Mouse (Mus musculus) lung, embryonic 16.5 days (tissue): ENCODE results near the gene Faf1. TPM values are rescaled to one million over a fixed set of nuclear protein-coding genes. Genes with fewer than 3 reads are reported as not detected.
A peak's percentile ranks its signal among the peaks of the same experiment; 100 is the strongest.

Experiments used
- ATAC-seq: fragments of 200-750 bp; cut with Nextera tagmentation; 2 replicates; pipeline ENCODE4 v1.8.0; 2017; ENCODE audit warnings: low read depth, mild to moderate bottlenecking, moderate library complexity
- H3K27ac ChIP-seq: fragments of 300-500 bp; sonication (generic); 2 replicates; pipeline ENCODE4 v1.5.1; 2014; ENCODE audit warnings: mild to moderate bottlenecking, control low read depth, low read length
- H3K27me3 ChIP-seq: fragments of 300-500 bp; sonication (generic); 2 replicates; pipeline ENCODE4 v1.6.1; 2014; ENCODE audit warnings: low read depth, low read length, mixed read lengths; ENCODE audit not compliant: control insufficient read depth, insufficient read depth
- H3K36me3 ChIP-seq: fragments of 300-500 bp; sonication (generic); 2 replicates; pipeline ENCODE4 v1.6.1; 2014; ENCODE audit warnings: low read length; ENCODE audit not compliant: control insufficient read depth, insufficient read depth
- H3K4me1 ChIP-seq: fragments of 300-500 bp; sonication (generic); replicated peaks from 2 replicates; pipeline ENCODE4 v1.6.1; 2014; ENCODE audit warnings: low read length, mixed read lengths; ENCODE audit not compliant: control insufficient read depth, insufficient read depth
- H3K4me2 ChIP-seq: fragments of 300-500 bp; sonication (generic); 2 replicates; pipeline ENCODE4 v1.6.1; 2014; ENCODE audit warnings: low read depth, low read length, control low read depth
- H3K4me3 ChIP-seq: fragments of 300-500 bp; sonication (generic); 2 replicates; pipeline ENCODE4 v1.5.1; 2014; ENCODE audit warnings: mild to moderate bottlenecking, low read length, control low read depth
- H3K9ac ChIP-seq: fragments of 300-500 bp; sonication (generic); 2 replicates; pipeline ENCODE4 v1.6.1; 2014; ENCODE audit warnings: low read length, control low read depth
- H3K9me3 ChIP-seq: fragments of 300-500 bp; sonication (generic); 2 replicates; pipeline ENCODE4 v1.6.1; 2016; ENCODE audit warnings: low read length; ENCODE audit not compliant: control insufficient read depth
- WGBS: fragments of 180-500 bp; shearing (Covaris S2); extraction: QIAGEN DNeasy Blood & Tissue Kit; methylation state at CpG from one replicate; pipeline ENCODE4 v1.1.7; 2014; 5-methylcytosine and 5-hydroxymethylcytosine counted together
- polyA plus RNA-seq: library from polyadenylated mRNA; unstranded; fragments of >200 nt; fragmentation: Nextera tagmentation; extraction: Ambion mirVana; gene quantifications from 2 replicates; pipeline ENCODE4 v1.2.1, GENCODE M21; 2015

Faf1 gene
- polyA plus RNA-seq, 1 experiment from 2014 or later: 20.9 TPM

GRCm38 (mm10) chr4:109653251-109653650 lies 23.1 kb upstream of the Faf1 start:
- H3K27me3 ChIP-seq: peaks cover 26% of the 10 kb centered on the region
- H3K4me1 ChIP-seq: peaks cover 10% of the 10 kb centered on the region
- H3K9ac ChIP-seq: no peak overlapping the region
- no peaks in the 10 kb centered on the region for H3K36me3 ChIP-seq
- no peak overlapping the region for H3K4me2 ChIP-seq
- H3K9me3 ChIP-seq: no peaks in the 10 kb centered on the region
- H3K4me3 ChIP-seq: no peak overlapping the region
- ATAC-seq: no peak
- no peak overlapping the region for H3K27ac ChIP-seq

DNA sequence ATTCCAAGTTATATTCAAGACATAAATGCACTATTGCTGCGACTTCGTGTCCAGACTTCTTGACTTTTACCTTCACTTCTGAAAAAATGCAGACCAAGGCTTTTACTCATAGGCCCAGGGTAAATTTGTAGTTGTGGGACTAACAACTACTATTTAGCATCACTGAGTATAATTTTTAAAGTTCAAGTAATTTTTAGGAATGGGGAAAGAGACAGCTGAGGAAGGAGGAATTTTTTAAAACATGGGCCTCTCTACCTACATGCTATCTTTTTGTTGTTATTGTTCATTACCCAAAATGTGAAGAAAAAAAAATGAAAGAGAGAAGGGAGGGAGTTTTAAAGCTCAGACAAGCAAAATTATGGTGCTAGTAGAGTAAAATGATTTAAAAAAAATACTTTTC lies 21.7 kb upstream of the Faf1 start:
- Histone ChIP-seq H3K9ac (no peak overlapping the region), H3K27me3 (peaks cover 37% of the 10 kb centered on the region), H3K9me3 (no peaks in the 10 kb centered on the region), H3K27ac (no peak overlapping the region), H3K4me2 (no peak overlapping the region), H3K4me1 (peaks cover 10% of the 10 kb centered on the region), H3K36me3 (no peaks in the 10 kb centered on the region), H3K4me3 (no peak overlapping the region)
- WGBS: 57% methylated on average over 2 of the region's 2 CpGs
- no peak for ATAC-seq

DNA sequence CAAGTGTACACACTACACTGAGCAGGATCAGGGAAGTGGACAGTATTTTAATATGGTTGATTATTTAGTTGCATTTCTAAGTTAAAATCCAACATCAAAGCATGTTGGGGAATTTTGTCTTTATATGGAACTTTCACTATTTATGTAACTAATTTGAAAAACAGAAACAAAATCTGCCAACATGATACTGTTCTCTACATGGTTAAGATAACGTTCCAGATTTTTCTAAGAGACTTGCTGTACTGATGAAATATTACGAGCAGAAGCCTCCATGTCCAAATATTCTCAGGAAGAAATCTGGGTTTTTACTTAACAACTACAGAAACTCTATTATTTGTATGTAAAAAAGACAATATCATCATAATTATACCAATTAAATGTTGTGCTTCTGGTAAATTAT lies 20.6 kb upstream of the Faf1 start:
- peaks cover 44% of the 10 kb centered on the region for H3K27me3 ChIP-seq
- H3K9me3 ChIP-seq: no peaks in the 10 kb centered on the region
- no peak overlapping the region for H3K27ac ChIP-seq
- H3K4me2 ChIP-seq: no peak overlapping the region
- 41% methylated on average over 2 of the region's 2 CpGs for WGBS
- H3K36me3 ChIP-seq: no peaks in the 10 kb centered on the region
- no peak overlapping the region for H3K9ac ChIP-seq
- ATAC-seq: no peak
- no peak overlapping the region for H3K4me3 ChIP-seq
- peaks cover 10% of the 10 kb centered on the region for H3K4me1 ChIP-seq

- no peak for ATAC-seq
- no peak overlapping the region for H3K27ac ChIP-seq
- H3K36me3 ChIP-seq: no peaks in the 10 kb centered on the region
- 24% methylated on average over 4 of the region's 4 CpGs for whole genome bisulfite sequencing
- no peak overlapping the region for H3K4me2 ChIP-seq
- peaks cover 10% of the 10 kb centered on the region for H3K4me1 ChIP-seq
- H3K27me3 ChIP-seq: peaks cover 48% of the 10 kb centered on the region
- no peaks in the 10 kb centered on the region for H3K9me3 ChIP-seq
- H3K9ac ChIP-seq: no peak overlapping the region
- H3K4me3 ChIP-seq: no peak overlapping the region
Observed at GRCm38 (mm10) chr4:109656301-109656700, 20.1 kb upstream of the Faf1 start.

DNA sequence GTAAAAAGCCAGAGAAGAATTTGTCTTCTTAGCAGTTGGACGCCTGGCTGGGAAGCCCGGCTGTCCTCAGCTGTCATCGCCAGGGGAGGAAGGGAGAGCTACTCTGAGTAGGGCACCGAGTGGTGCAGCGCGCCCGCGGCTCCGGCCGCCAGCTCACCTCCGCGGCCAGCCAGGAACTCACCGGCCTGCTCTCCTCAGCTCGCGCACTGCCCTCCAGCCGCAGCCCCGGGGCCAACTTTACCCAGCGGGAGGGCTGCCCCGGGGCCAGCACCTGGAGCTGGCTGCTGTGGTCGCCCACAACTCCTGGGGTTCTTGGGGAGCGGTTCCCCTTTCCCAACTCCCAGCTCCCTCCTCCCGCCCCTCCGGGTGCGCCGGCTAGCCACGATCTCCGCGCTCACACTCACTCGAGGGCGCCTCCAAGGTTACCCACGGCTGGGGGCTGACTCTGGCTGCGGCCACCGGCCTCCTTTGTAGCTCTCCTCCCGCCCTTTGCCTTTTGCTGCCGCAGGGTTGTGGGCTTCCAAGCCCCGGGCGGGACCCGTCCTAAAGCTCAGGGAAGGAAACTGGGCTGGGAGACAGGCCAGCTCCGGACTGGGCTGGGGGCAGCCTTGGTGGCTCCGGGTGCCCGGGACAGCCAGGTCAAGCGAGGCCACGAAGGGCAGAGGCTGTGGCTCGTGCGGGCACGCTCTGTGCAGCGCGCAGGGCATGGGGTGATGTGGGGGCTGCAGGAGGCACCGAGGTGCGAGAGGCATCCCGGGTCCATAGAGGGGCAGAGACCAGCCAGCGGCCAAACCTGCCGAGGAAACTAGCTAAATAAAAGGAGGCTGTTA lies 19.2 kb upstream of the Faf1 start:
- Histone ChIP-seq H3K4me3 (peak overlapping the region; percentile 51), H3K27ac (no peak overlapping the region), H3K9ac (peak overlapping the region; percentile 44), H3K36me3 (no peaks in the 10 kb centered on the region), H3K27me3 (peaks cover 54% of the 10 kb centered on the region), H3K9me3 (no peaks in the 10 kb centered on the region), H3K4me2 (peak overlapping the region; percentile 80), H3K4me1 (peaks cover 10% of the 10 kb centered on the region)
- 1% methylated on average over 52 of the region's 53 CpGs for WGBS
- ATAC-seq: peak; percentile 83

GRCm38 (mm10) chr4:109657851-109658500 lies 18.4 kb upstream of the Faf1 start:
- peak overlapping the region; percentile 51 for H3K4me3 ChIP-seq
- peaks cover 57% of the 10 kb centered on the region for H3K27me3 ChIP-seq
- WGBS: 5% methylated on average over 20 of the region's 20 CpGs
- no peak overlapping the region for H3K27ac ChIP-seq
- peak; percentile 49; the same call in 1 of the 2 replicates for ATAC-seq
- H3K4me1 ChIP-seq: peaks cover 10% of the 10 kb centered on the region
- H3K4me2 ChIP-seq: peak overlapping the region; percentile 80
- no peaks in the 10 kb centered on the region for H3K9me3 ChIP-seq
- H3K36me3 ChIP-seq: no peaks in the 10 kb centered on the region
- peak overlapping the region; percentile 44; the same call in 1 of the 2 replicates for H3K9ac ChIP-seq

- H3K36me3 ChIP-seq: no peaks in the 10 kb centered on the region
- 20% methylated on average over 8 of the region's 8 CpGs for WGBS
- no peak overlapping the region for H3K27ac ChIP-seq
- no peaks in the 10 kb centered on the region for H3K9me3 ChIP-seq
- no peak for ATAC-seq
- no peak overlapping the region for H3K4me2 ChIP-seq
- H3K4me3 ChIP-seq: no peak overlapping the region
- no peak overlapping the region for H3K9ac ChIP-seq
- peaks cover 10% of the 10 kb centered on the region for H3K4me1 ChIP-seq
- peaks cover 55% of the 10 kb centered on the region for H3K27me3 ChIP-seq
Observed at GRCm38 (mm10) chr4:109658826-109659225, 17.6 kb upstream of the Faf1 start.

DNA sequence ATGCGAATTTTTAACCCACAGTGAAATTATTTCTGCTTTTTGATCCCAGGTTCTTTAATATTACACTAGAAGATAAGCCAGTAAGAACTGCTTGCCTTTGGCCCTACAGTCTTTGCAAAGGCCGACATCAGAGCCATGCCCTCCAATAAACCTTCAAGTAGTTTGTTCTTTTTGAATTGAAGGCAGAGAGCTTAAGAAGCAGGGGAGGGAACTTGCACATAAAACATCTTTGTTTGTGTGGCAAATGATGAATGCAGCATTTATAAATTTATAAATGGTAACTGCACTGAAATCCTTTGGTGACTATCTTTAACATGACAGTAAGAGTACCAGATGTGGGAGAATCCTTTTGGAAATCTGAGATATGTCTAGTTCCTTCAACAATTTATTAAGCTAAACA lies 16.8 kb upstream of the Faf1 start:
- Histone ChIP-seq H3K27me3 (peaks cover 54% of the 10 kb centered on the region), H3K4me3 (no peak overlapping the region), H3K9ac (no peak overlapping the region), H3K36me3 (no peaks in the 10 kb centered on the region), H3K9me3 (no peaks in the 10 kb centered on the region), H3K4me1 (peaks cover 13% of the 10 kb centered on the region), H3K4me2 (no peak overlapping the region), H3K27ac (no peak overlapping the region)
- ATAC-seq: no peak
- WGBS: 42% methylated on average over 2 of the region's 2 CpGs

DNA sequence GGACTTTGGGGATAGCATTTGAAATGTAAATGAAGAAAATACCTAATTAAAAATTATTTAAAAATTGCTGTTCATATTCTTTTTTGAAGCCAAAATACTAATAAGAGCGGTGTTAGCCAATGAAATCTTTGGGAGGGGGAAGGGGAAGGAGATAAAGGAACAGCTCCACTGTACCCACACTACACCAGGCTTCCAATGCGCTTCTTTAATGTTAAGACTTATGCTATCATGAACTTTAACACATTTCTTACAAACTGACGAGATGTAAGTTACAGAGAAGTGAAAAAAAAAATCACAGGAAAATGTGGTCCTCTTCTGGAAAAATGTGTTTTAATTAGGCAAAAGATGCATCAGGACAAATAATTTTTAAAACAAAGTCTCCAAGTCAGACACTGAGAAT lies 15.8 kb upstream of the Faf1 start:
- 57% methylated on average over 3 of the region's 3 CpGs for WGBS
- Histone ChIP-seq H3K4me2 (no peak overlapping the region), H3K36me3 (no peaks in the 10 kb centered on the region), H3K4me3 (no peak overlapping the region), H3K27me3 (peaks cover 46% of the 10 kb centered on the region), H3K9ac (no peak overlapping the region), H3K27ac (no peak overlapping the region), H3K4me1 (peaks cover 16% of the 10 kb centered on the region), H3K9me3 (no peaks in the 10 kb centered on the region)
- ATAC-seq: no peak
